Mouse (Mus musculus) adrenal gland, adult 2 months (tissue): ENCODE results near the gene Pfdn5. TPM values are rescaled to one million over a fixed set of nuclear protein-coding genes. Genes with fewer than 3 reads are reported as not detected.
"Not testable (repeated sequence)": the region's sequence is repeated elsewhere in the genome, so short reads cannot be mapped to it uniquely, and the experiment has no call there.

Experiments
- DNase-seq: peaks from one replicate; pipeline ENCODE4 v3.0.0; 2021
- polyA plus RNA-seq: library from polyadenylated mRNA; depleted of rRNA; stranded (reverse); fragments of >200 nt; gene quantifications from 2 replicates; pipeline ENCODE4 v1.2.3, GENCODE M21; 2012
- total RNA-seq, 2 experiments: library from RNA; stranded (reverse); gene quantifications; 2 replicates each; pipeline ENCODE4 v1.2.3; 2021

The Pfdn5 gene
- total and polyA plus RNA-seq, 3 experiments, result 19.1 to 441 (median 416) TPM

DNA sequence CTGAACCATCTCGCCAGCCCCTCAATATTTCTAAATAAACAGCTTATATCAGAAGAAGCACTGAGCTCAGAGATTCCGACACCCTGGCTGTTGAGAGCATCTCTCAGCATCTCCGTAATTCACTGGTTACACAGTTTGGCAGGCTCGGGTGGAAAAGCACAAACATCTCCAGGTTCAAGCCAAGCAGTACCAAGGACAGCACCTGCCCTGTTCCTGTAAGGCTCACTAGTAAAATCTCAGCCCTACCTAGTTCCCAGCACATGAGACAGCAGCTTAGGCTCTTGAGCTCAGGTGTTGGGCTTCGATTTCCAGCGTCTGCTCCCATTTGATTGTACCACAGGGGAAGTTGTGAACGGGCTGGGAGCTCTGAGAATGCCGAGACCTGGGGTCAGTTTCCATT lies 9.3 kb downstream of the Pfdn5 start:
- no peak for DNase-seq

DNA sequence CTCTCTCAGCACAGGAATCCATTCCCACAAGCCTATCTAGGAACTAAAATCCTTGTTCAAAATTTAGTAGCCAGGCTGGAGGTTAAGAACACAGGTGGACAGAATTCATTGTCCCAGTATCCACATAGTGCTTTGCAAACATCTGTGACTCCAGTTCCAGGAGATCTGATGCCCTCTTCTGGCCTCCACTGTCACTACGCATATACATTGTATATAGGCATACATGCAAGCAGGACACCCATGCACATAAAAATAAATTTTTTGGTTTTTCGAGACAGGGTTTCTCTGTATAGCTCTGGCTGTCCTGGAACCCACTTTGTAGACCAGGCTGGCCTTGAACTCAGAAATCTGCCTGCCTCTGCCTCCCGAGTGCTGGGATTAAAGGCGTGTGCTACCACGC lies 10.0 kb downstream of the Pfdn5 start:
- not testable (repeated sequence) for DNase-seq

DNA sequence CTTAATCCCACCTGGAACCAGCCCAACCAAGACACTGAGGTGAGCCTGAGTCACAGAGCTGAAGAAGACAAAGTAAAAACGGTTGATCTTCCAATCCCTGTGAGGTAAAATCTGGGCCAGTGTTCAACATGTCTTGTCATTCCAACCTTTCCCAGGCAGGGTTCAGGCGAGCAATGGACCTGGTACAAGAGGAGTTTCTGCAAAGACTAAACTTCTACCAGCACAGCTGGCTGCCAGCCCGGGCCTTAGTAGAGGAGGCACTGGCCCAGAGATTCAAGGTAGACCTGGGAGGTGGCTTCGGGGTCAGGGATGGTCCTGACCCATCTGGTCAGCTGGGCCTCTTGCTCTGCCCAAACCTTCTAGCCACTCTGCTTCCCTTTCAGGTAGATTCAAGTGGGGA lies 11.0 kb downstream of the Pfdn5 start:
- no peak for DNase-seq

DNA sequence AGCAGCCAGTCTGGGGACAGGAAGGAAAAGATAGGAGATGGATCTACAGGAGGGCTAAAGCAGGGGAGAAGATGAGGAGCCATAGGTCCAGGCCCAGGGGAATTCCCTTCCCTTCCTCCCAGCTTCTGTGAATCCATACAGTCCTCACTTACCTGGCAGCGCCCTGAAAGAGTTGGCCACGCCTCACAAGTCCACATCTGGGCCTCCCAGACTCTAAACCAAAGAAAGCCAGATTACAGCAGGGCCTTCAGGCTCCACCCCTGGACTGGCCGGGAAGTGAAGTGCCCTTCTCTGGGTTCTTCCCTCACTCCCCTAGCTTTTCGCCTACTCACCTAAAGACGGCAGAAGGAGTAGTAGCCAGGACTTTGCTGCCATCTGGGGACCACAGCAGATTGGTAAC lies 13.7 kb downstream of the Pfdn5 start:
- no peak for DNase-seq

DNA sequence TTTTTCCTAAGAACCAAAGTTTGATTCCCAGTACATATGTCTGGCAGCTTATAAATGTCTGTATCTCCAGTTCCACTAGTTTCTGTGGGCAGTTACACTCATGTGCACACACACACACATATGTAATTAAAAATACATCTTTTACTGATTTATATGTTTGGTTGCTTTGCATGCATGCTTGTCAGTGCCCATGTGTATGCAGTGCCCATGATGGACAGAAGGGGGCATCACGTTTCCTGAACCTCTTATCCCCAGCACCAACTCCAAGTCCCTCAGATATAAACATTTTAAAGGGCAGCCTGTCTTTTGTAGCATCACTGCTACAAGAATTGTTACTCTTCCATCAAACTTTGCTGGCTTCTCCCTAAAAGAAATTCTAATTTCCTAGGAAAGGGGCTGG lies 15.7 kb downstream of the Pfdn5 start:
- peak; percentile 45 for DNase-seq

DNA sequence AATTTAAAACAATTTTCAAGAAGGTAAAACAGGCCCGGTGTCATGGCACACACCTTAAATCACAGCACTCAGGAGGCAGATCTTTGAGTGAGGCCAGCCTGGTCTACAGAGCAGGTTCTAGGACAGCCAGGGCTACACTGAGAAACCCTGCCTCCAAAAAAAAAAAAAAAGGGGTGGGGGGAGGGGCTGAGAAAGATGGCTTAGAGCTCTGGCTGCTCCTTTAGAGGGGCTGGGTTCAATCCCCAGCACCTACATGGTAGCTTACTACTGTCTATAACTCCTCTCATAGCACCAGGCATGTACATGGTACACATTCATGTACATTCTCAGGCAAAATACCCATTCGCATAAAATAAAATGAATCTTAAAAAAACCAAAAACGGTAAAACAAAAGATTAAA lies 18.6 kb downstream of the Pfdn5 start:
- no peak for DNase-seq

DNA sequence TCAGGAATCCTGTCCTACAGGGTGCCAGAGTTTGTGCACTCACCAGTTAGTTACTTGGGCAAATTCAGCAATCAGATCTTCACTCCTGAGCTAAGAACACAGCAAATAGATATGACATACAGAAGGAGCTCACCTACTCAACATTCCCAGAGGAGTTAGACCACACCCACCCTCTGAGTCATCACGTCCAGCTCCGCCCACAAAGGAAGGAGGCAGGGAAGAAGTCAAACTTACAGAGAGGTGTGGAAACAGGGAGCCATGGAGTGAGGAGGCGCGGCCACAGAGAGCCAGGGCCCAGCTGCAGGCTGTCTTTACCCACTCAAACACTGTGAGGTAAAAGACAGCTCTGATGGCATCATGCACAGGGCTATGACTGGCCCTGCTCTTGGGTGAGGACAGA lies 20.5 kb downstream of the Pfdn5 start:
- DNase-seq, result no peak

DNA sequence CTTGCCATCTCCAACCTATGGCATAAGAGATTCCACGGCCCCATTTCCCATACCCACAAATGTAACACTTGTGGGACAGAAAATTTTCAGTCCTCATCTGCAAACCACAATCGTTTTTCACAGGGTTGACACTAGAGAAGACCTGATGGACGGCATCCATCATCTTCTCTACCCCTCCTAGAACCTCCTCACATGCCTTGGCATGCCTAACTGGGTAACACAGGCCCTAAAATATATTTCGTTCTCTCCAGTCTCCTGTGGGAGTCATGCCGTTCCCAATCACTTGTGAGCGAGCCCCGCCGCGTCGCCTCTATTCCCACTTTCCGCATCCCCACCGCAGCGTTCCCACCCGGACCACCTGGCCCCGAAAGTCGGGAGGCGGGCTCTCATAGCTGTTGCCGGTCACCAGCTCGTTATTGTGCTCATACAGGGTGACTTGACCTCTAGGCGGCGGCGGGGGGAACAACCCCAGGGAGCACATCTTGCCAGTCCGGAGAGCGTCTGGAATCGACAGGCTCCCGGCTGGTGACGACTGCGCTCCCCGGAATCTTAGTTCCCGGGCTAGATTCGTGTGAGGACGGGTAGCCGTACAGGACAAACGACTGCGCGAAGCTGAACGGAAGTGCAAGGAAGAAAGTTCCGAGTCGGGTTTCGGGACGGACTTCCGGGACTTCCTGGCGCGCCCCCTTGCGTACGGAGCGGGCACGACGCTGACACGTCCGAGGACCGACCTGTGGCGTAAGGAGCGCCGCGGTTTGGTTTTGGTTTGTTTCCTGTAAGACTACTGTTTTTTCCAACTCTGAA lies 24.4 kb downstream of the Pfdn5 start, which contains the start of gene Aaas:
Gene Aaas (minus strand): TSS at position 634 of the 804 bp plus-strand sequence.
- peak; percentile 96 for DNase-seq

DNA sequence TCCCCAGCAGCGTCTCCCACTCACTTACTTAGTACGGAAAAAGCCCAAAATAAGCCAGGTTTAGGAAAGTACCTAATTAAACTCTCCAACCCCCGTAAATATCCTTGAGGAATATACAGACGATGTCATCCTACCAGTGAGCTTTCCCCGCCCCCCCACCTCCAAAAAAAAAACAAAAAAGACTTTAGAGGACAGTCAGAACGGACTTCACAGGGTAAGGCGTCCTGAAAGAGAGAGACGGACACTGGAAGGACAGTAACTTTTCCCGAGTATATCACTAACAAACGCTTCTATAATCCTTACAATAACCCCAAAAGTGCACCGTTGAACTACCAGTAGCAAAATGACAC lies 25.0 kb downstream of the Pfdn5 start:
- no peak for DNase-seq

DNA sequence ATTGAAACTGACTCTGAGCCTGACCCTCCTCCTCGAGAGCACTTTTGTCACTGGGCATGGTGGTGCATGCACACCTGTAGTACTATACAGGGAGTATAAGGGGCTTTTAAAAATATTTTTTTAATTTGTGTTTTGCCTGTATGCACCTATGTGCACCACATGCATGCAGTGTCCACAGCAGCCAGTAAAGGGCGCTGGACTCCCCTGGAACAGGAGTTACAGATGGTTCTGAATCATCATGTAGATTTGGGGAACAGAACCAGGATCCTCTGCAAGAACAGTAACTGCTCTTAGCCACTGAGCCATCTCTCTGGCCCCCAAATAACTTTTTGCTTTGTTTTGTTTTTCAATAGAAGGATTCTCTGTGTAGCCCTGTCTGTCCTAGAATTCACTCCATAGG lies 26.3 kb downstream of the Pfdn5 start:
- no peak for DNase-seq

DNA sequence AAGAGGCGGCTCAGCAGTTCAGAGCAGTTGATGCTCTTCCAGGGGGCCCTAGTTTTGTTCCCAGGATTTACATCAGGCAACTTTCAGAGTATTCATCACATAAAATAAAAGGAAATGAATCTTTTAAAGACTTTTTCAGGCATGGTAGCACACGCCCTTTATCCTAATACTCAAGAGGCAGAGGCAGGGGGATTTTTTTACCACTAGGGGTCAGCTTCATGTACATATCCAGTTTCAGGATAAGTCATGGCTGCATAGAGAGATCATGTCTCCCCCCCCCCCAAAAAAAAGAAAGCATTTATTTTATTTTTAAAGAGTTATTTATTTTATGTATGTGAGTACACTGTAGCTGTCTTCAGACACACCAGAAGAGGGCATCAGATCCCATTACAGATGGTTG lies 28.1 kb downstream of the Pfdn5 start:
- no peak for DNase-seq

DNA sequence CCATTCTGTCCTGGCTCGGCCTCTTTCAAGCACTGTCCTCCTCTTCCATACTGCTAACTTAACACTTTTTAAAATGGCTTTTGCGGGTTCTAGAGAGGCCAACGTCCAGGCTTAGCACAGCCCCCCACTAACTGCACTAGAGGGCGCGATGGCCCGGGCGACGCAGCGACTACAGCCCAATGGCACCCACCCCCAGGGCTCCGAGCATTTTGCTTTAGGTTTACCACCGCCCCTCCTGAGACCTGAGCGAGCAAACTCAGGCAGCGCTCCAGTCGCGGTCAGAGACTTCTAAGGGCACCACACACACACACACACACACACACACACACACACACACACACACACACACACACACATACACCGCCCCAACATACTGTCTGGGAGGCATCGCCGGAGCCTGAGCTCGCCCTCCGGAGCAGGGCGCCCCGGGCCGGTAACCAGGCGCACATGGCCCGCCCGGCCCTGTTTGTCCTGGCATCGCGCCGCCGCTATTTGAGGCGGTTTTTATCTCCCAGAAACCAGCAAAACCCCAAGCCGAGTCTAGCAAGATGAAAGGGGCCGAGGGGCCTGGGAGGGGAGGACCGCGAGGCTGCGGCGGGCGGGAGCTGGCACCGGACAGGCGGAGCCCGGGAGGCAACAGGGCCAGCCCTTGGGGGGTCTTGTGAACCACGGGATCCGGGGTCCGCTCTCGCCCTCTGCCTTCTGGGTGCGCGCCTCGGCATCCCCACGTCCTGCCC lies 29.4 kb downstream of the Pfdn5 start:
- DNase-seq, result peak; percentile 60

DNA sequence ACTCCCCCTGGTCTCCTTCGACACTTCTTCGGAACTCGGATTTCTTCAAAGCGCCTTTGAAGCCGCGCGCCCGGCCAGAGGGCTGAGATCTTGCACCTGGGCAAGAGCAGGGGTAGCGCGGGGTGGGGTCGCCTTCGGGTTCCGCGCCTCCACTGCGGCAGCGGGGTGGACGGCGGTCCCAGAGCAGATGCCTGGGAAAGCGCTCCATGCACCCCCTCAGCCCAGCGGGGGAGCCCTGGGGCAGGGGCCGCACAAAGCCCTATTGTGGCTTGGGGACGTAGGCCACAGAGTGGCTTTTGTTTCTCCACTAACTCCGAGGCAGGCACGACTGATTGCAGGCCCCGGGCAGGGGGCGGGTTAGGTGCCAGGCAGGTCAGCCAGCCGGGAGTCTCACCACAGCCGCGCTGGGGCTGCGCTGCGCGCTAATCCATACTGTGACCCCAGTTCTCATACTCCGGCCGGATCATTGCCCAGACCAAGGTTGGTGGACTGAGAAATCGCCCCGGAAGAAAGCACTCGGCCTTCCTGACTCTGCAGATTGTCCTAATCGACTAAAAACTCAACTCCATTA lies 30.0 kb downstream of the Pfdn5 start:
- no peak for DNase-seq

DNA sequence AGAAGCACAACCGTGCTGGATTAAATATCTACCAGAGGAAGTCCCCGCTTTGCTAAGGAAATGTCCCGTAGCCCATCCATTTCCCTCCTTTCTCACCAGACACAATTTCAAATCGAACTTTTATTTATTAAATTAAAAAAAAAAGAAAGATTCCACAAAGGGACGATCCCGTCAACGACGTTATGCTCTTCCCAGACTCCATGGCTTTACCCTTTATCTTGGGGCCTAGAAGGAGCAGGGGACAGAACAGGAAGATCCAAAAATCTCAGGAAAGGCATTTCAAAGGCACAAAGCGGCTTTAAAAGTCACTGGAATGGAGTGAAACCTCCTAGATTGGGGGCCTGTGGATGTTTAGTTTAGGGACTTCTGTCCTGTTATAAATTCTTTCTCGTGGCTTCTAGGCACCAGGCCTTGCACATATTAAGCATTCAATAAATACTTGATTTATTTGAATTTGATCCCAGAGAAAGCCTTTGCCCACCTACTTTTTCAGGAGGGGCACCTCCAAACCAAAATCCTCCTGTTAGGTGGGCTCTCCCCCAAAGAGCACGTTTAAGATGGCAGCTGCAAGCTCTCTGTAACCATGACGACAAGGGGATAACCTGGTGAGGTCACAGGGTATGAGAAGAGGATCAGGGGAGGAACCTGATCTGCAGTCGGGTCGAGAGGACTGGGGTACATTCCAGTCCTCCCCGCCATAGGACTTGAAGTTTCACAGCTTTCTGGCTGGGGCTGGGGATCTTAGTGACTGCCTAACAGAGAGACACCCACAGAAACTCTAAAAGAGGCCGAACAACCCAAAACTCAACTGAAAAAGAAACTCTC lies 30.8 kb downstream of the Pfdn5 start:
- no peak for DNase-seq

DNA sequence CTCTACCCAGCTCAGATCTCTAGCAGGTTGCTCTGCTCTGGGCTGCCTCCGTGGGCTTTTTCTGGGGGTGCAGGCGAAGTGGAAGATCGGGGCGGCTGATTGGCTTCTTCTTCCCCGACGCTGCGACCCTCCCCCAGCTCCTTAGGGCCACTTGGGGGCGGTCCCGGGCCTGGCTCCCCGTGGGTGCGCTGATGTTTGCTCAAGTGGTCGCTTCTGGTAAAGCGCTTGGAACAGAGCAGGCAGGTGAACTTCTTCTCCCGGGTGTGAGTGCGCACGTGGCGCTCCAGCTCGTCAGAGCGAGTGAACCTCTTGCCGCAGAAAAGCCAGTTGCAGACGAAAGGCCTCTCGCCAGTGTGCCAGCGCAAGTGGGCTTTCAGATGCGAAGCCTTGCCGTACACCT lies 32.2 kb downstream of the Pfdn5 start:
- no peak for DNase-seq

DNA sequence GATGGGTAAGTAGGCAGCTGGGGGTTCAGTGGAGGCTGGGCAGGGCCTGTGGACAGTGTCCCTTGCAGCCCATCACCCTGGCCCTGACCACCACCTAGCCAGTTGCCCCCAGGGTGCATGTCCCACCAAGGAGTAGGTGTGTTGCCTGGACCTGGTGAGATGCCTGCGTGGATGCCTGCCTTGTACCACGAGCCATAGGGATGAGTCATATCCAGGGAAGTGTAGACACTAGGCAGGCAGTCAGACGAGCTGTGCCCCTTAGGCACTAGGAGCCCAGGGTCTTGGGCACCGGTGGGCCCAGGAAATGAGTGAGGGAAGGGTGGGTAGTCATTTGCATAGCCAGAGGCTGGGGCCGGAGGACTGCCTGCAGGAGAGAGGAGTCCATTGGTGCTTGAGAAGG lies 32.9 kb downstream of the Pfdn5 start:
- DNase-seq, result no peak

DNA sequence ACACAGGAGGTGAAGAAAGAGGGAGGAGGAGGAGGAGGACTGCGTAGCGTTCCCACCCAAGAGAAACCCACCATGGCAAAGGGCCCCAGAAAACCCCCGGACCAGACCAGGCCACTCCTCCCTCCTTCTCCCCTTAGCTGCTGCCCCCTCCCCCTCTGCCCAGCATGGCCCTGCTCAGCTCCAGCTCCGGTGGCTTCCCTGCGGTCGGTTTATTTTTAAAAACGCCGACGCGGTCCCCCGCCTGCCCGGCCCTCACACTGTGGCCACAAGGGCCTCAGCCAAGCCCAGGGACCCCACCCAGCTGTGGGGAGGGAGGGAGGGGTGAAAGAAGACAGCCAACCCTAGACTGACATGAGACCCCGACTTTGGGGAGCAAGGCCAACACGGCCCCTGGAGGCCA lies 36.7 kb downstream of the Pfdn5 start:
- no peak for DNase-seq

DNA sequence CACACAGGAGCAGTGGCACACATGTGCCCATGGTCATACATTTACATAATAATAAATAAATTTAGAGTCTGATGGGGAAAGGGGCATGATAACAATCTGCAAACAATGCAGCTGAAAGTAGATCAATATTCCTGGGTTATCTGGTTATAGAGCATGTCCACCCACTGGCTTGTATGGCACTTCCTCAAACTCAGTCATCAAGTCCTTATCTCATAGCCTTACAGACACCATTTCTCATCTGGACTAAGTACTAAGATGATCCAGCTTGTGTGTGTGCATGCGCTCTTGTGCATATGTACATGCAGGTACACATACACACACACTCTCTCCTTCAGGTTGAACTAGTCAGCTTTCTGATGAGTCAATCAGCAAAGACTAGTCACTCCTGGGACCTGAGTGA lies 38.8 kb downstream of the Pfdn5 start:
- no peak for DNase-seq

DNA sequence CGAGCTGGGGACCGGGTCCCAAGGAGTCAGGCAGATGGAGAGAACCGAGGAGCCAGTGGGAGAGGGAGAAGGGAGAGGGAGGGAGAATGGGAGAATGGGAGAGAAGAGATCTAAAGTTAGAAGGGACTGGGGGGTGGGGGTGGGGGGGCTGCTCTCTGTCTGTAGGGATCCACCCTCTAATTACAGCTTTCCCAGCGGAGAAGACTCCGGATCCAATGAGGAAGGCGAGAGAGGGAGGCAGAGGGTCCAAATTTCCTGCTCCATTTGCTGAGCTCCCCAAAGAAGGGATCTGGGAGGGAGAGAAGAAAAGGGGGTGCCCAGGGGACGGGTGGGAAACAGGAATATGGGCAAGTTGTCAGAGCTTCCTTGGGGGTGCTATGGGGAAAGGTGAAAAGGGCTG lies 40.3 kb downstream of the Pfdn5 start:
- DNase-seq, result no peak

DNA sequence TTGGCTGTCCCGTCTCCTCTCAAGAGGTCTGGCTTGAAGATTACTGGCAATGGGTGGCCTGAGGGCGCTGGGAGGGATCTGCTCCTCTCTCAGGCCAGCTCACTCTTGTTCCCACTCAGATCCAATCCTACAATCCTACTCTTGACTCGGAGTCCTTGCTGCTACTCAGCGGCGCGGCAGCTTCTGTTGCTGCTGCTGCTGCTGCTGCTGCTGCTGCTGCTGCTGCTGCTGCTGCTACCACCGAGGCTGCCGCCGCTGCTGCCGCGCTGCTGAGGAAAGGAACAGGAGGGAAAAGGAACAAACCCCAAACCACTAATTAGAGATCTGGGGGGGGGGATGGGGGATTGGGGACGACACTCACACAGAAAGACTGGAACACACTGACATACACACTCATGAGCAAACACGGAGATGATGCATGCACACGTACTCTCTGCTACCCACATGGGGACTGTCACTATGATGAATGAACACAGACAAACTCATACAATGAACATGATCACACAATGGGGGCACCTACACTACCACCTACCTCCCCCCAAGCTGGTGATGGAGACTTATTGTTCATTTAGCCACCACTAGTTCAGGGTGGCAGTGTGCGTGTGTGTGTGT lies 40.9 kb downstream of the Pfdn5 start, which contains the start of gene Sp7:
Gene Sp7 (minus strand): TSS at position 450 of the 612 bp plus-strand sequence.
- DNase-seq, result no peak

DNA sequence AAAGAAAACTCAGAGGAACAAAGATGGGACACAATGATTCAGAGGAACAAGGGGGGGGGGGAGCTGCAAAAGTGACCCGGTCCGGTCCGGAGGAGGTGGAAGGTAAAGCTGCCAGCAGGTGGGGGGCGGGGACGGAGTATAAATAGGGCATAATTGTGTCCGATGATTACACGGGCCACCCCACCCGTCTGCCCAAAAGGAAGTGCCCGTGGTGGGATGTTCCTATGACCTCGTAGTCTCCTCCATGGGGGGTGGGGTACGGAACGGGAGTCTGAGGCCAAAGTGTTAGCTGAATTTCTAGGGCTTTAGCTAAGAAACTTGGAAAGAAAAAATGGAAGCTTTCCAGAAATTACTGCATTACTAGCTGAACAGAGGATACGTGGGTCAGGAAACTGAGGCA lies 44.1 kb downstream of the Pfdn5 start:
- no peak for DNase-seq

DNA sequence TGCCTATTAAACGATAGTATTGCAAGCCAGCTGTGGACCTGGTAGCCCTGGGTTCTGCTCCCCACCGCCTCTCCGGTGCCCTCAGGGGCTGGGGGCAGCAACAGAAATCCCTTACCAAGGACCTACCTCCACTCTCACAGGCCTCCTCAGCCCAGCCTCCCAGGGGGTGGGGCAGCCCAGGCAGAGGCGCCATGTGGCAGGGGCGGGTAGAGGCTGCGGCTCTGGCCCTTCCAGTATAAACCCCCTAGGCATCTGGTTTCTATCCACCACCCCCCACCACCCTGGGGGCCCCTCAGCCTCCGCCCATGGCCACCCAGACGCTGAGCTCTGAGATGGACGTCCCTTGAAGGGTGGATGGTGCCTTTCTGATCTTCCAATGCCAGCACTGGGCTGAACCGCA lies 44.8 kb downstream of the Pfdn5 start:
- no peak for DNase-seq
